Mouse (Mus musculus): Measurements from ENCODE around the gene Slc22a20.

Gene Slc22a20

GRCm38 (mm10) chr19:5924713-5925093 is 61.2 kb downstream of the Slc22a20 start, which contains the start of gene Cdc42ep2:
TSS of gene Cdc42ep2 (minus strand) at chr19:5924816.
- peak; percentile 90 to 91 for DNase-seq (ENCODE audit: low spot score in 2 of 2)

- peak; percentile 88 for DNase-seq (ENCODE audit: low spot score in 2 of 2)
These were observed 61.8 kb downstream of the Slc22a20 start for GRCm38 (mm10) chr19:5923990-5924712.

- DNase-seq (ENCODE audit: low spot score in 2 of 2), result no peak
These were observed 63.0 kb downstream of the Slc22a20 start for GRCm38 (mm10) chr19:5922963-5923362.

GRCm38 (mm10) chr19:5922119-5922942 is 63.6 kb downstream of the Slc22a20 start:
- DNase-seq (ENCODE audit: low spot score in 2 of 2), result no peak

GRCm38 (mm10) chr19:5921715-5922114 is 64.2 kb downstream of the Slc22a20 start:
- DNase-seq (ENCODE audit: low spot score in 2 of 2), result no peak
